Mouse (Mus musculus) colon, adult 2 months (tissue): ENCODE data around the gene Slc25a47. TPM values are rescaled to one million over a fixed set of nuclear protein-coding genes. Genes with fewer than 3 reads are reported as not detected.

ENCODE experiments used
- polyA plus RNA-seq: library from polyadenylated mRNA; depleted of rRNA; stranded (reverse); fragments of >200 nt; gene quantifications from 2 replicates; pipeline ENCODE4 v1.2.3, GENCODE M21; 2012; rRNA removed

Slc25a47 gene
- polyA plus RNA-seq = 19.4 and 21.2 TPM in 2 replicates

GRCm38 (mm10) chr12:108835840-108836409, at the start of gene Slc25a47, which contains the start of gene Slc25a29:
Gene Slc25a47, plus strand, starts transcription at chr12:108836046.
Gene Slc25a29, minus strand, starts transcription at chr12:108835883.

GRCm38 (mm10) chr12:108792546-108793452, 43.0 kb upstream of the Slc25a47 start, which contains the start of gene Yy1:
Gene Yy1, plus strand, starts transcription at chr12:108792973.

GRCm38 (mm10) chr12:108892989-108893714, 57.3 kb downstream of the Slc25a47 start, which contains the start of gene Wdr25:
Gene Wdr25, plus strand, starts transcription at chr12:108893631.

GRCm38 (mm10) chr12:108893715-108894431, 58.0 kb downstream of the Slc25a47 start, which contains the start of gene Wars:
Gene Wars, minus strand, starts transcription at chr12:108894174.

Other genes starting within 250 kb of the Slc25a47 start
- 305 and 307 TPM in 2 replicates for gene Degs2, start 133.7 kb upstream of the Slc25a47 start, polyA plus RNA-seq
- gene Yy1, start 43.1 kb upstream of the Slc25a47 start, polyA plus RNA-seq = 21.7 and 23.2 TPM in 2 replicates
- gene Slc25a29, start 163 bp upstream of the Slc25a47 start, polyA plus RNA-seq = 13.7 and 13.8 TPM in 2 replicates
- gene Wdr25, start 57.6 kb downstream of the Slc25a47 start, polyA plus RNA-seq = 12.8 and 17.0 TPM in 2 replicates
- gene Wars, start 58.1 kb downstream of the Slc25a47 start, polyA plus RNA-seq = 130 and 148 TPM in 2 replicates
- gene Begain, start 232.2 kb downstream of the Slc25a47 start, polyA plus RNA-seq = 3.5 and 4.3 TPM in 2 replicates